Mouse (Mus musculus) layer of hippocampus, postnatal 14 days (tissue): ENCODE results near the gene Kazn. TPM values are rescaled to one million over a fixed set of nuclear protein-coding genes. Genes with fewer than 3 reads are reported as not detected.

Experiments
- DNase-seq, 2 experiments: peaks; one replicate each; pipeline ENCODE4 v3.0.0; 2021 to 2022; ENCODE audit warnings: low spot score in 2 of 2, mixed read lengths in 1 of 2
- long read RNA-seq, 2 experiments: library from polyadenylated mRNA; stranded (forward); transcript quantifications; one replicate each; pipeline ENCODE4 v2.0.0; 2021
- total RNA-seq, 2 experiments: library from RNA; stranded (reverse); gene quantifications; 2 replicates each; pipeline ENCODE4 v1.2.3; 2021

Gene Kazn
- total RNA-seq = 10 to 100 TPM; 49.9 to 57.7 TPM
- long read RNA-seq, experiment 1, partial matches to known transcripts = 9 of 18 reads
- long read RNA-seq, experiment 1, other reads (novel, unspliced or antisense) = 6 of 18 reads
- long read RNA-seq, experiment 2, partial matches to known transcripts = 1 of 19 reads
- long read RNA-seq, experiment 2, other reads (novel, unspliced or antisense) = 16 of 19 reads

GRCm38 (mm10) chr4:142239240-142240126, at the start of gene Kazn:
Gene Kazn (minus strand): TSS chr4:142239401.
- peak; percentile 64 to 78 for DNase-seq

GRCm38 (mm10) chr4:142285471-142285870, 46.3 kb upstream of the Kazn start:
- no peak for DNase-seq

GRCm38 (mm10) chr4:142283867-142284266, 44.7 kb upstream of the Kazn start:
- DNase-seq = no peak

- DNase-seq = no peak
These were observed 39.0 kb upstream of the Kazn start for GRCm38 (mm10) chr4:142278197-142278575.

- DNase-seq = no peak
These were observed 38.4 kb upstream of the Kazn start for GRCm38 (mm10) chr4:142277481-142278196.

- DNase-seq = no peak
These were observed 36.0 kb upstream of the Kazn start for GRCm38 (mm10) chr4:142275242-142275641.

- DNase-seq = no peak
These were observed 35.4 kb upstream of the Kazn start for GRCm38 (mm10) chr4:142274441-142275234.

- no peak for DNase-seq
These were observed 32.3 kb upstream of the Kazn start for GRCm38 (mm10) chr4:142271506-142271905.

GRCm38 (mm10) chr4:142267832-142268231, 28.6 kb upstream of the Kazn start:
- no peak for DNase-seq

- peak; percentile 71 to 85 for DNase-seq
These were observed 28.2 kb upstream of the Kazn start for GRCm38 (mm10) chr4:142267348-142267819.

GRCm38 (mm10) chr4:142264335-142264734, 25.1 kb upstream of the Kazn start:
- no peak for DNase-seq

GRCm38 (mm10) chr4:142261725-142262124, 22.5 kb upstream of the Kazn start:
- no peak for DNase-seq

GRCm38 (mm10) chr4:142258730-142259129, 19.5 kb upstream of the Kazn start:
- no peak for DNase-seq

- no peak for DNase-seq
These were observed 14.9 kb upstream of the Kazn start for GRCm38 (mm10) chr4:142254088-142254487.

GRCm38 (mm10) chr4:142251471-142252354, 12.5 kb upstream of the Kazn start:
- DNase-seq = no peak

- DNase-seq = no peak
These were observed 10.9 kb upstream of the Kazn start for GRCm38 (mm10) chr4:142250054-142250453.

GRCm38 (mm10) chr4:142249401-142249800, 10.2 kb upstream of the Kazn start:
- DNase-seq = peak; percentile 38 to 39

- DNase-seq = peak; percentile 74 to 81
These were observed 9.2 kb upstream of the Kazn start for GRCm38 (mm10) chr4:142248426-142248825.

GRCm38 (mm10) chr4:142246698-142247097, 7.5 kb upstream of the Kazn start:
- DNase-seq = no peak

- no peak for DNase-seq
These were observed 5.4 kb upstream of the Kazn start for GRCm38 (mm10) chr4:142244641-142245040.
